Mouse (Mus musculus) induced T-regulatory cell, adult 2 months (primary cell): ENCODE measurements at regions not wholly inside any gene's neighbourhood (a gene's known extent, or its start where the extent isn't known, plus 50 kb on each side); places are given as distances from the start of the nearest gene placed in this dataset.

Experiments used
- DNase-seq: peaks from one replicate; pipeline ENCODE4 v3.0.0-alpha.2; 2012; ENCODE audit warnings: low read depth

DNA sequence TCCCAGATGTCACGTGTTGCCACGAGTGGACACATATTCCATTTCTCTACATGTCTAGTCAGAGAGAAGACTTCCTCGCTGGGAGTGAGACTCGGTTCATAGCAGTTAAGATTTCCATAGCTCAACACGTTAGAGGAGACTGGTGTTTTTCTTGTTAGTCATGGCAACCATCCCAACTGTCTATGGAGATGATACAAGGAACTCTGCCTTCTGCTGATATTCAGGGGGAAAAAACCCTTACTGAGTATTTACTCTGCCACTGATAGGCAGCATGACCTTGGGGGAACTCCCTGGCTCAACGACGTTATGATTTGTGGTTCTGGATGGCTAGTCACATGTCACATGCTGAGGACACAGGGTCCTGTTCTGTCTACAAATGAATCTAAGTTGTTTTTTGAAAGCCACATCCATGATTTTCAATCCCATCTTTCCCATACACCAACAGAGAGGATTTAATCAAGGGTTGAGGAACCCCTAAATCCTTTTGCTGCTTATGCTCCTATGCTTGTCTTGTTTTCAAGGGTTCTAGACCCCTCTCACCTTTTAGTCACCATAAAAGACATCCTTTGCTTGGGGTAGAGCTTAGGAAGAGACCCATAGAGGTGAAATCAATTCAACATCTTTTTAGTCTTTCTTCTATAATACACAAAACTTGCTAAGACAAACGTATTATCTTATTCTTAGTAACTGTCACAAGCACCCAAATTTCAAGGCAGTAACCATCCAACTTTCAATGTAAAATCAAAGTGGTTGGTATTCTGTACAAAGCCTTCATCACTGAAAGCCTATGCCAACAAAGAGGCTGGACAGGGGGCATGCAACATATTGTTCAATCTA, 50.2 kb upstream of the Adtrp start:
- DNase-seq: no peak
